Mouse (Mus musculus): ENCODE measurements around the gene Gda. TPM values are rescaled to one million over a fixed set of nuclear protein-coding genes. Genes with fewer than 3 reads are reported as not detected.
A peak's percentile ranks its signal among the peaks of the same experiment; 100 is the strongest.

The Gda gene
- polyA plus RNA-seq, 1 experiment from 2014 or later = 0.71 TPM

DNA sequence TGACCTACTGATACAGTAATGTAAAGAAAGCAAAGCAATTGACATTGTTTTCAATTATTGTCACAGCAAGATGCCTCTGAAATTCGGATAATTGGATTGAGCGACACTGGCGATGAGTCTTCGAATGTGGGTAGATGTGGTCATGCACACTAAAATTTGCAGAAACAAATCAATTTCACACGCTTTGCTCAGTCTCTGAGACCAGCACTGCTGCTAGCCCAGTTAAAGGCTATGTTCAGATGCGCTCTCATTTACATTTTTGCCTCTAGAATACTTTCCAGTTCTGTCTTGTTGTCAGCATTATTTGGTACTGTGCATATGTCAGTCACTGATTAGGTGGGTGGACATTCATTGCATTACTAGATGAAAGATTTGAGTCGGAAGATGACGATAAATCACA, 102.5 kb downstream of the Gda start:
- no peaks in the 10 kb centered on the region for H3K4me1 ChIP-seq (ENCODE audit: control insufficient read depth, insufficient read depth, low read depth, low read length)
- no peak overlapping the region for H3K27ac ChIP-seq (ENCODE audit: low read depth, low read length)
- H3K27me3 ChIP-seq (replicated peaks; ENCODE audit: control insufficient read depth, insufficient read depth, low read length) = no peaks in the 10 kb centered on the region
- no peak overlapping the region for H3K9ac ChIP-seq (ENCODE audit: low read depth, low read length)
- H3K4me2 ChIP-seq (ENCODE audit: low read length) = no peak overlapping the region
- no peak overlapping the region for H3K4me3 ChIP-seq (ENCODE audit: low read length)
- peaks cover 2% of the 10 kb centered on the region; the same call in 1 of the 2 replicates for H3K9me3 ChIP-seq (ENCODE audit: control insufficient read depth, low read length)
- WGBS = 65% methylated on average over 8 of the region's 8 CpGs
- no peaks in the 10 kb centered on the region for H3K36me3 ChIP-seq (ENCODE audit: control insufficient read depth, insufficient read depth, low read length)
- no peak for ATAC-seq

DNA sequence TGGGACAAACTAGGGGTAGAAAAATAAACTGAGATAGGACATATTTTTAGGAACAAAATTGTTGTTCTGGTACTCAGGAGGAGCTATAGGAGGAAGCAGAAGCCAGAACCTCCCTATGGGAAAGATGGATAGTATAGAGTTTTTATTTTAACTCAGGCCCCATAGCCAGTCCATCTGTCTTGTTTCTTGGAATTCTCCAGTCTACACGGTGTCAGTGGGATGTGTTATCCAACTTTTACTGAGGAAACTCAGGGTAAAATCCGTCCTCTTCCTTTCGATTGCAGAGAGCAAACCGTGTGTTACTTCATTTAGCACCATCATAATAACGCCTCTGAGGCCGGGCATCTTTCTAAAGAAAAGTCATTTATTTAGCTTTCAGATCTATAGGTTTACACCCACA, 104.1 kb downstream of the Gda start:
- no peak for ATAC-seq
- H3K36me3 ChIP-seq (ENCODE audit: control insufficient read depth, insufficient read depth, low read length) = no peaks in the 10 kb centered on the region
- 88% methylated on average over 6 of the region's 6 CpGs for WGBS
- H3K4me3 ChIP-seq (ENCODE audit: low read length) = no peak overlapping the region
- no peak overlapping the region for H3K4me2 ChIP-seq (ENCODE audit: low read length)
- H3K27me3 ChIP-seq (replicated peaks; ENCODE audit: control insufficient read depth, insufficient read depth, low read length) = no peaks in the 10 kb centered on the region
- H3K9me3 ChIP-seq (ENCODE audit: control insufficient read depth, low read length) = peaks cover 2% of the 10 kb centered on the region; the same call in 1 of the 2 replicates
- H3K4me1 ChIP-seq (ENCODE audit: control insufficient read depth, insufficient read depth, low read depth, low read length) = no peaks in the 10 kb centered on the region
- H3K9ac ChIP-seq (ENCODE audit: low read depth, low read length) = no peak overlapping the region
- H3K27ac ChIP-seq (ENCODE audit: low read depth, low read length) = no peak overlapping the region

DNA sequence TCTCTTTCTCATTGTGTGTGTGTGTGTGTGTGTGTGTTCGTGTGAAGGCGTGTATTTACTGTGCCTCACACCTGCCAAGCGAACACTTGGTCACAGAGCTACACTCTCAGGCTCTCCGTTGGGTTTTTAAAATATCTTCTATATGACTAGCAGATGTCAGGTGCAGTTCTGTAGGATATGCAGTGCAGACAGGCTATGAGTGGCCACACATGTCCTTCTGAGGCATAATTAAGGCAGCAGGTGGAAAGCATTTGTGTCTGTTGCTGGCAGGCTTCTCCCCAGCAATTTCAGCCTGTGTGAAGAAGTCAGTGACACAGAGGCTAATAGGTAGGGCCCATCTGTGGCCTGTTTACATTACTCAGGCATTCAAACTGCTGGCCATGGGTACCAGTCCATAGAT, 104.7 kb downstream of the Gda start:
- Histone ChIP-seq H3K9me3 (ENCODE audit: control insufficient read depth, low read length) (peaks cover 2% of the 10 kb centered on the region; the same call in 1 of the 2 replicates), H3K36me3 (ENCODE audit: control insufficient read depth, insufficient read depth, low read length) (no peaks in the 10 kb centered on the region), H3K4me2 (ENCODE audit: low read length) (no peak overlapping the region), H3K4me1 (ENCODE audit: control insufficient read depth, insufficient read depth, low read depth, low read length) (no peaks in the 10 kb centered on the region), H3K27me3 (replicated peaks; ENCODE audit: control insufficient read depth, insufficient read depth, low read length) (no peaks in the 10 kb centered on the region), H3K27ac (ENCODE audit: low read depth, low read length) (no peak overlapping the region), H3K4me3 (ENCODE audit: low read length) (no peak overlapping the region), H3K9ac (ENCODE audit: low read depth, low read length) (no peak overlapping the region)
- WGBS = 70% methylated on average over 4 of the region's 4 CpGs
- ATAC-seq = peak; percentile 68; the same call in 1 of the 2 replicates

DNA sequence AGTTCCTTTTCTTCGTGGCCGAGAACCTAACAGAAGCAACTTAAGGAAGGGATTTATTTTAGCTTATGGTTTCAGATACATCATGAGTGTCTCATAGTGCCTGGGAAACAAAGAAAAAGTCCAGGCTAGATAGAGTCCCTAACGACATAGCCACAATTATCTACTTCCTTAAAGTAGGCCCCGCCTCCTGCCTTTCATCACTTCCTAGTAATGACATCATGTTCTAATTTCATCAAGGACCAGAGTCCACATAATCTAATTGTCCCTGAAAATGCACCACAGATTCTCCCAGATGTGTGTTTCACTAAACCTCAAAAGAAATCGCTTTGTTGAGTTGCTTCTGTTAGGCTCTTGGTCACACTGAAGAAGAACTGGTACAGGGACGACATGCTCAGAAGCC, 115.5 kb downstream of the Gda start:
- H3K27ac ChIP-seq (ENCODE audit: low read depth, low read length) = no peak overlapping the region
- no peaks in the 10 kb centered on the region for H3K36me3 ChIP-seq (ENCODE audit: control insufficient read depth, insufficient read depth, low read length)
- H3K4me2 ChIP-seq (ENCODE audit: low read length) = no peak overlapping the region
- no peaks in the 10 kb centered on the region for H3K9me3 ChIP-seq (ENCODE audit: control insufficient read depth, low read length)
- 92% methylated on average over 6 of the region's 6 CpGs for WGBS
- no peaks in the 10 kb centered on the region for H3K27me3 ChIP-seq (replicated peaks; ENCODE audit: control insufficient read depth, insufficient read depth, low read length)
- no peaks in the 10 kb centered on the region for H3K4me1 ChIP-seq (ENCODE audit: control insufficient read depth, insufficient read depth, low read depth, low read length)
- H3K4me3 ChIP-seq (ENCODE audit: low read length) = no peak overlapping the region
- no peak overlapping the region for H3K9ac ChIP-seq (ENCODE audit: low read depth, low read length)
- ATAC-seq = no peak

DNA sequence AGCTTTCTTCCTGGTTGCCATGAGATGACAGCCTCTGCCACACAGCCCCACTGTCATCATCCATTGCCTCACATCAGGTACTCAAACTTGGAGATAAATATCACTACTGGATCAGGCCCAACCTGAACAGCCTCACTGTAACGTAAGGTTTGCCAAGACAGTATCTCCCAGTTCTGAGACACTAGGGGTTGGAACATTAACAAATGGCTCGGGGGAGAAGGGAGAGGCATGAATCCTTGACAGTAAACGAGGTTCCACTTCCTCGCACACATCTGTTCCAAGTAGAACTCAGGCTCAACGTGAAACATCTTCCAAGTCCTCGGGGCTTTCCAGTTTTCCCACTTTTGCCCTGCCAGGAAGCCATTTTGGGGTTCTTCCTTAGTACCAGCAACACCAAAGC, 123.6 kb downstream of the Gda start:
- Histone ChIP-seq H3K4me3 (ENCODE audit: low read length) (no peak overlapping the region), H3K9me3 (ENCODE audit: control insufficient read depth, low read length) (no peaks in the 10 kb centered on the region), H3K36me3 (ENCODE audit: control insufficient read depth, insufficient read depth, low read length) (no peaks in the 10 kb centered on the region), H3K4me2 (ENCODE audit: low read length) (no peak overlapping the region), H3K27me3 (replicated peaks; ENCODE audit: control insufficient read depth, insufficient read depth, low read length) (no peaks in the 10 kb centered on the region), H3K9ac (ENCODE audit: low read depth, low read length) (no peak overlapping the region), H3K27ac (ENCODE audit: low read depth, low read length) (no peak overlapping the region), H3K4me1 (ENCODE audit: control insufficient read depth, insufficient read depth, low read depth, low read length) (no peaks in the 10 kb centered on the region)
- WGBS = 81% methylated on average over 6 of the region's 6 CpGs
- no peak for ATAC-seq

DNA sequence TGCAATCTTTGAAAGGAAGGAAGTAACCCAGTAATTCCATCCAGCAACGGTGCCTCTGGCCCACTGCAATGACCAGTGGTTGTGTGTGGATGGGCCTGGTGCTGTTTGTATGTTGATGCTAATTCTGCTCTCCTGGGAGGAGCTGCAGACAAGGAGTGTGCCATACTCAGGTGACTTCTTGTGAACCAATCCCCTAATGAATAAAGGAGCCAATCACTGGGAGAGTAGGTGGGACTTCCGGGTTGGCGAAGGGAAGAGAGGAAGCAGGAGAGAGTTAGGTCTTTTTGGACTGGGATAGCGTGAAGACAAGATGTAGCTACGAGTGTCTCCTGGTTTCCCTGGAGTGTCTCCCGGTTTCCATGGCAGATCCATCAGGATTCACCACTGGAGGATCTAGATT, 126.6 kb downstream of the Gda start:
- no peaks in the 10 kb centered on the region for H3K4me1 ChIP-seq (ENCODE audit: control insufficient read depth, insufficient read depth, low read depth, low read length)
- H3K9me3 ChIP-seq (ENCODE audit: control insufficient read depth, low read length) = no peaks in the 10 kb centered on the region
- 88% methylated on average over 6 of the region's 6 CpGs for WGBS
- no peak overlapping the region for H3K4me2 ChIP-seq (ENCODE audit: low read length)
- H3K4me3 ChIP-seq (ENCODE audit: low read length) = no peak overlapping the region
- H3K27ac ChIP-seq (ENCODE audit: low read depth, low read length) = no peak overlapping the region
- no peaks in the 10 kb centered on the region for H3K36me3 ChIP-seq (ENCODE audit: control insufficient read depth, insufficient read depth, low read length)
- H3K9ac ChIP-seq (ENCODE audit: low read depth, low read length) = no peak overlapping the region
- ATAC-seq = no peak
- H3K27me3 ChIP-seq (replicated peaks; ENCODE audit: control insufficient read depth, insufficient read depth, low read length) = no peaks in the 10 kb centered on the region

Other genes with a start within 250 kb of the Gda start
- gene Zfand5, start 201.2 kb downstream of the Gda start, polyA plus RNA-seq (2015; fragmentation: Nextera tagmentation; extraction: Ambion mirVana) = 119 and 137 TPM in 2 replicates
- 53.2 and 59.6 TPM in 2 replicates for gene 1110059E24Rik, start 179.5 kb upstream of the Gda start, polyA plus RNA-seq (2015; fragmentation: Nextera tagmentation; extraction: Ambion mirVana)
- gene Abhd17b, start 179.7 kb upstream of the Gda start, polyA plus RNA-seq (2015; fragmentation: Nextera tagmentation; extraction: Ambion mirVana) = 27.6 and 38.4 TPM in 2 replicates

All from hindbrain, embryonic 16.5 days (tissue).